Mouse (Mus musculus) limb, embryonic 14.5 days (tissue): ENCODE results near the gene Lrmda. TPM values are rescaled to one million over a fixed set of nuclear protein-coding genes. Genes with fewer than 3 reads are reported as not detected.

Source experiments
- ATAC-seq: fragments of 200-750 bp; cut with Nextera tagmentation; 2 replicates; pipeline ENCODE4 v1.8.0; 2017; ENCODE audit warnings: low read depth, moderate number of reproducible peaks, moderate TSS enrichment; ENCODE audit not compliant: low FRiP score
- DNase-seq: peaks from one replicate; pipeline ENCODE4 v3.0.0-alpha.2; 2015; ENCODE audit warnings: low spot score
- H3K27ac ChIP-seq: fragments of 300-500 bp; sonication (generic); replicated peaks from 2 replicates; pipeline ENCODE4 v1.5.1; 2014; ENCODE audit warnings: low read depth, mild to moderate bottlenecking, low read length, moderate library complexity, mixed read lengths
- H3K27me3 ChIP-seq: fragments of 300-500 bp; sonication (generic); 2 replicates; pipeline ENCODE4 v1.6.1; 2014; ENCODE audit warnings: low read length, mixed read lengths; ENCODE audit not compliant: control insufficient read depth, insufficient read depth
- H3K36me3 ChIP-seq: fragments of 300-500 bp; sonication (generic); 2 replicates; pipeline ENCODE4 v1.6.1; 2014; ENCODE audit warnings: mild to moderate bottlenecking, low read length, moderate library complexity, mixed read lengths; ENCODE audit not compliant: control insufficient read depth, insufficient read depth
- H3K4me1 ChIP-seq: fragments of 300-500 bp; sonication (generic); 2 replicates; pipeline ENCODE4 v1.6.1; 2014; ENCODE audit warnings: antibody characterized with exemption, low read length, mixed read lengths; ENCODE audit not compliant: control insufficient read depth, insufficient read depth
- H3K4me2 ChIP-seq: fragments of 300-500 bp; sonication (generic); replicated peaks from 2 replicates; pipeline ENCODE4 v1.6.1; 2014; ENCODE audit warnings: low read depth, mild to moderate bottlenecking, low read length, moderate library complexity; ENCODE audit not compliant: severe bottlenecking
- H3K4me3 ChIP-seq: fragments of 300-500 bp; sonication (generic); replicated peaks from 2 replicates; pipeline ENCODE4 v1.5.1; 2014; ENCODE audit warnings: low read length
- H3K9ac ChIP-seq: fragments of 300-500 bp; sonication (generic); 2 replicates; pipeline ENCODE4 v1.6.1; 2014; ENCODE audit warnings: mild to moderate bottlenecking, low read depth, low read length, moderate library complexity; ENCODE audit not compliant: severe bottlenecking
- H3K9me3 ChIP-seq: fragments of 300-500 bp; sonication (generic); 2 replicates; pipeline ENCODE4 v1.6.1; 2016; ENCODE audit warnings: low read length; ENCODE audit not compliant: control insufficient read depth
- POLR2A ChIP-seq: fragments of 200-500 bp; IDR thresholded peaks from 2 replicates; pipeline ENCODE4 v1.8.0; 2012; ENCODE audit warnings: inconsistent platforms, mild to moderate bottlenecking, moderate library complexity, borderline replicate concordance; ENCODE audit not compliant: insufficient read depth, insufficient read length; ENCODE audit errors: extremely low read depth
- WGBS: fragments of 180-500 bp; shearing (Covaris S2); extraction: QIAGEN DNeasy Blood & Tissue Kit; methylation state at CpG from one replicate; pipeline ENCODE4 v1.1.7; 2014; 5-methylcytosine and 5-hydroxymethylcytosine counted together
- polyA plus RNA-seq, 2 experiments: library from polyadenylated mRNA; depleted of rRNA in 1 of 2; stranded (reverse) in 1 of 2; unstranded in 1 of 2; fragments of >200 nt; fragmentation: Nextera tagmentation in 1 of 2; extraction: Ambion mirVana in 1 of 2; gene quantifications; 2 replicates each; pipeline versions ENCODE4 v1.2.1 to v1.2.3; 2012 to 2014

The Lrmda gene
- polyA plus RNA-seq, 2 experiments, result 0.08 to 0.72 TPM

- no peaks in the 10 kb centered on the region for H3K4me1 ChIP-seq
- 80% methylated on average over 7 of the region's 7 CpGs for WGBS
- ATAC-seq, result no peak
- no peak for TF ChIP-seq POLR2A
- H3K4me3 ChIP-seq, result no peak overlapping the region
- H3K27me3 ChIP-seq, result no peaks in the 10 kb centered on the region
- no peaks in the 10 kb centered on the region for H3K36me3 ChIP-seq
- no peak overlapping the region for H3K4me2 ChIP-seq
- no peak overlapping the region for H3K9ac ChIP-seq
- no peaks in the 10 kb centered on the region for H3K9me3 ChIP-seq
- H3K27ac ChIP-seq, result no peak overlapping the region
- no peak for DNase-seq
Measured at GRCm38 (mm10) chr14:22323530-22324292, 304.2 kb downstream of the Lrmda start.

- H3K9ac ChIP-seq, result no peak overlapping the region
- DNase-seq, result no peak
- no peaks in the 10 kb centered on the region for H3K4me1 ChIP-seq
- H3K4me2 ChIP-seq, result no peak overlapping the region
- H3K9me3 ChIP-seq, result no peaks in the 10 kb centered on the region
- H3K27me3 ChIP-seq, result no peaks in the 10 kb centered on the region
- no peak for TF ChIP-seq POLR2A
- no peak overlapping the region for H3K27ac ChIP-seq
- 78% methylated on average over 11 of the region's 11 CpGs for WGBS
- H3K36me3 ChIP-seq, result no peaks in the 10 kb centered on the region
- no peak for ATAC-seq
- H3K4me3 ChIP-seq, result no peak overlapping the region
Measured at GRCm38 (mm10) chr14:22326218-22326964, 306.9 kb downstream of the Lrmda start.

- TF ChIP-seq POLR2A, result no peak
- no peak for DNase-seq
Measured at GRCm38 (mm10) chr14:22329191-22329590, 309.7 kb downstream of the Lrmda start.

GRCm38 (mm10) chr14:22335101-22335820 lies 315.7 kb downstream of the Lrmda start:
- Histone ChIP-seq H3K27me3 (no peaks in the 10 kb centered on the region), H3K27ac (no peak overlapping the region), H3K4me1 (no peaks in the 10 kb centered on the region), H3K9me3 (no peaks in the 10 kb centered on the region), H3K9ac (no peak overlapping the region), H3K4me2 (no peak overlapping the region), H3K36me3 (no peaks in the 10 kb centered on the region), H3K4me3 (no peak overlapping the region)
- WGBS, result 95% methylated on average over 5 of the region's 5 CpGs
- ATAC-seq (no peak), DNase-seq (no peak)
- no peak for TF ChIP-seq POLR2A

More at GRCm38 (mm10) chr14:22329191-22329590, 309.7 kb downstream of the Lrmda start:
- H3K4me2 ChIP-seq, result no peak overlapping the region
- H3K27me3 ChIP-seq, result no peaks in the 10 kb centered on the region
- 72% methylated on average over 3 of the region's 3 CpGs for WGBS
- H3K4me1 ChIP-seq, result no peaks in the 10 kb centered on the region
- no peak overlapping the region for H3K27ac ChIP-seq
- H3K9me3 ChIP-seq, result no peaks in the 10 kb centered on the region
- H3K9ac ChIP-seq, result no peak overlapping the region
- H3K4me3 ChIP-seq, result no peak overlapping the region
- no peaks in the 10 kb centered on the region for H3K36me3 ChIP-seq
- ATAC-seq, result no peak

- DNase-seq (no peak), ATAC-seq (no peak)
- no peak for TF ChIP-seq POLR2A
- WGBS, result 84% methylated on average over 6 of the region's 6 CpGs
- Histone ChIP-seq H3K36me3 (no peaks in the 10 kb centered on the region), H3K9me3 (no peaks in the 10 kb centered on the region), H3K27me3 (no peaks in the 10 kb centered on the region), H3K4me1 (no peaks in the 10 kb centered on the region), H3K9ac (no peak overlapping the region), H3K4me3 (no peak overlapping the region), H3K4me2 (no peak overlapping the region), H3K27ac (no peak overlapping the region)
Measured at GRCm38 (mm10) chr14:22339176-22339575, 319.7 kb downstream of the Lrmda start.
